Mouse (Mus musculus) lung, embryonic 14.5 days (tissue): ENCODE measurements around the gene B4galnt2. TPM values are rescaled to one million over a fixed set of nuclear protein-coding genes. Genes with fewer than 3 reads are reported as not detected.
A peak's percentile ranks its signal among the peaks of the same experiment; 100 is the strongest.

Experiments used
- ATAC-seq: fragments of 200-750 bp; cut with Nextera tagmentation; 2 replicates; pipeline ENCODE4 v1.8.0; 2017; ENCODE audit warnings: mild to moderate bottlenecking, moderate TSS enrichment, moderate library complexity; ENCODE audit not compliant: insufficient read depth
- DNase-seq: peaks from one replicate; pipeline ENCODE4 v3.0.0-alpha.2; 2015
- H3K27ac ChIP-seq: fragments of 300-500 bp; sonication (generic); 2 replicates; pipeline ENCODE4 v1.5.1; 2014; ENCODE audit warnings: low read depth, mild to moderate bottlenecking, moderate library complexity
- H3K27me3 ChIP-seq: fragments of 300-500 bp; sonication (generic); 2 replicates; pipeline ENCODE4 v1.6.1; 2014; ENCODE audit warnings: low read length, control low read depth; ENCODE audit not compliant: insufficient read depth
- H3K36me3 ChIP-seq: fragments of 300-500 bp; sonication (generic); 2 replicates; pipeline ENCODE4 v1.6.1; 2014; ENCODE audit warnings: control low read depth; ENCODE audit not compliant: insufficient read depth
- H3K4me1 ChIP-seq: fragments of 300-500 bp; sonication (generic); 2 replicates; pipeline ENCODE4 v1.6.1; 2014; ENCODE audit warnings: antibody characterized with exemption, control low read depth; ENCODE audit not compliant: insufficient read depth
- H3K4me2 ChIP-seq: fragments of 300-500 bp; sonication (generic); 2 replicates; pipeline ENCODE4 v1.6.1; 2014; ENCODE audit warnings: mild to moderate bottlenecking
- H3K4me3 ChIP-seq: fragments of 300-500 bp; sonication (generic); 2 replicates; pipeline ENCODE4 v1.5.1; 2014; ENCODE audit warnings: low read depth, low read length
- H3K9ac ChIP-seq: fragments of 300-500 bp; sonication (generic); 2 replicates; pipeline ENCODE4 v1.6.1; 2014
- H3K9me3 ChIP-seq: fragments of 300-500 bp; sonication (generic); 2 replicates; pipeline ENCODE4 v1.6.1; 2016; ENCODE audit warnings: low read depth, low read length, control low read depth
- CTCF ChIP-seq: IDR thresholded peaks from 2 replicates; pipeline ENCODE4 v1.5.1; 2016; ENCODE audit warnings: antibody characterized with exemption, low read depth
- WGBS: fragments of 180-500 bp; shearing (Covaris S2); extraction: QIAGEN DNeasy Blood & Tissue Kit; methylation state at CpG from one replicate; pipeline ENCODE4 v1.1.7; 2014; 5-methylcytosine and 5-hydroxymethylcytosine counted together
- polyA plus RNA-seq: library from polyadenylated mRNA; unstranded; fragments of >200 nt; fragmentation: Nextera tagmentation; extraction: Ambion mirVana; gene quantifications from 2 replicates; pipeline ENCODE4 v1.2.1, GENCODE M21; 2014

B4galnt2 gene
- polyA plus RNA-seq, 1 experiment from 2014 or later = 0.11 TPM

GRCm38 (mm10) chr11:95921991-95922621, 7.4 kb upstream of the B4galnt2 start:
- Histone ChIP-seq H3K9ac (no peak overlapping the region), H3K36me3 (no peaks in the 10 kb centered on the region), H3K9me3 (no peaks in the 10 kb centered on the region), H3K4me1 (no peaks in the 10 kb centered on the region), H3K27ac (no peak overlapping the region), H3K4me2 (no peak overlapping the region), H3K27me3 (peaks cover 17% of the 10 kb centered on the region; the same call in 1 of the 2 replicates), H3K4me3 (no peak overlapping the region)
- 42% methylated on average over 12 of the region's 12 CpGs for WGBS
- ATAC-seq = no peak
- TF ChIP-seq CTCF = no peak
- peak; percentile 19 for DNase-seq

GRCm38 (mm10) chr11:95916426-95916825, 1.7 kb upstream of the B4galnt2 start:
- WGBS = 9% methylated on average over 5 of the region's 5 CpGs
- no peaks in the 10 kb centered on the region for H3K9me3 ChIP-seq
- DNase-seq (no peak), ATAC-seq (no peak)
- peaks cover 52% of the 10 kb centered on the region for H3K27me3 ChIP-seq
- no peak overlapping the region for H3K9ac ChIP-seq
- H3K4me3 ChIP-seq = no peak overlapping the region
- H3K36me3 ChIP-seq = no peaks in the 10 kb centered on the region
- no peak for TF ChIP-seq CTCF
- H3K4me1 ChIP-seq = no peaks in the 10 kb centered on the region
- no peak overlapping the region for H3K27ac ChIP-seq
- H3K4me2 ChIP-seq = no peak overlapping the region

- WGBS = 1% methylated on average over 28 of the region's 28 CpGs
- no peak overlapping the region for H3K9ac ChIP-seq
- DNase-seq = peak; percentile 23
- no peak overlapping the region for H3K27ac ChIP-seq
- peak overlapping the region; percentile 25 for H3K4me3 ChIP-seq
- peak overlapping the region; percentile 59 for H3K4me2 ChIP-seq
- no peaks in the 10 kb centered on the region for H3K4me1 ChIP-seq
- no peak for ATAC-seq
- TF ChIP-seq CTCF = no peak
- peaks cover 52% of the 10 kb centered on the region for H3K27me3 ChIP-seq
- no peaks in the 10 kb centered on the region for H3K36me3 ChIP-seq
- H3K9me3 ChIP-seq = no peaks in the 10 kb centered on the region
Observed at GRCm38 (mm10) chr11:95915006-95915710, 467 bp upstream of the B4galnt2 start.

- Histone ChIP-seq H3K27me3 (peaks cover 52% of the 10 kb centered on the region), H3K4me1 (no peaks in the 10 kb centered on the region), H3K9ac (no peak overlapping the region), H3K4me3 (peak overlapping the region; percentile 25), H3K27ac (no peak overlapping the region), H3K36me3 (no peaks in the 10 kb centered on the region), H3K9me3 (no peaks in the 10 kb centered on the region), H3K4me2 (peak overlapping the region; percentile 59)
- TF ChIP-seq CTCF = no peak
- DNase-seq (no peak), ATAC-seq (no peak)
- WGBS = 5% methylated on average over 14 of the region's 14 CpGs
Observed at GRCm38 (mm10) chr11:95913959-95914566, 628 bp downstream of the B4galnt2 start.

- Histone ChIP-seq H3K36me3 (no peaks in the 10 kb centered on the region), H3K9me3 (no peaks in the 10 kb centered on the region), H3K4me2 (no peak overlapping the region), H3K4me3 (no peak overlapping the region), H3K4me1 (no peaks in the 10 kb centered on the region), H3K27ac (no peak overlapping the region), H3K9ac (no peak overlapping the region), H3K27me3 (peaks cover 37% of the 10 kb centered on the region)
- WGBS = 17% methylated on average over 7 of the region's 7 CpGs
- no peak for ATAC-seq
- TF ChIP-seq CTCF = no peak
- DNase-seq = no peak
Observed at GRCm38 (mm10) chr11:95911579-95911978, 3.1 kb downstream of the B4galnt2 start.

GRCm38 (mm10) chr11:95907805-95908524, 6.7 kb downstream of the B4galnt2 start:
- DNase-seq (no peak), ATAC-seq (no peak)
- no peak overlapping the region for H3K4me3 ChIP-seq
- H3K27ac ChIP-seq = no peak overlapping the region
- H3K4me2 ChIP-seq = no peak overlapping the region
- peaks cover 4% of the 10 kb centered on the region for H3K27me3 ChIP-seq
- no peaks in the 10 kb centered on the region for H3K4me1 ChIP-seq
- H3K36me3 ChIP-seq = no peaks in the 10 kb centered on the region
- H3K9me3 ChIP-seq = no peaks in the 10 kb centered on the region
- no peak overlapping the region for H3K9ac ChIP-seq
- 77% methylated on average over 5 of the region's 5 CpGs for WGBS
- no peak for TF ChIP-seq CTCF

GRCm38 (mm10) chr11:95904290-95904689, 10.4 kb downstream of the B4galnt2 start:
- Histone ChIP-seq H3K27me3 (no peaks in the 10 kb centered on the region), H3K4me1 (no peaks in the 10 kb centered on the region), H3K36me3 (no peaks in the 10 kb centered on the region), H3K9ac (no peak overlapping the region), H3K27ac (no peak overlapping the region), H3K9me3 (no peaks in the 10 kb centered on the region), H3K4me2 (no peak overlapping the region), H3K4me3 (no peak overlapping the region)
- 69% methylated on average over 2 of the region's 2 CpGs for WGBS
- ATAC-seq = no peak
- TF ChIP-seq CTCF = no peak
- DNase-seq = no peak
